Mouse (Mus musculus): ENCODE measurements around the gene Nsun2. TPM values are rescaled to one million over a fixed set of nuclear protein-coding genes. Genes with fewer than 3 reads are reported as not detected.

Nsun2 gene
- total and polyA plus RNA-seq, 2 experiments from 2014 or later = 21.8 to 34.2 TPM

DNA sequence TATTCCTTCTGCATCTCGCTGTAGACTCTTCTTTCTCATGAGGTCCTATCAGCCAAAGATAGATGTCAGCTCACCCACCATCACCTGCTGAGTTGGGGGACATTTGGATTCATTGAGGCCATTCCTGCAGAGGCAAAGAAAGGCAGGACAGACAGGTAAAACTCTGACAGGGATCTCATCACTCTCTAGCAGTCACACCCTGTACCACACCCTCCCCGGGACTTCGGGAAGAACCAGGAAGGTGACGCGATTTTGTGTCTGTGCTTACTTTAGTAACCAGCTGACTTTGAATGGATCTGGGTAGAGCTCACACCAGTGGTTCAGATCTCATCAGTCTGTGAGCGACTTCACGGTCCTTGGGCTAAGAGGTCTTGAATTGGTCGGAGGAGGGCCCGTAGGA, 112.9 kb downstream of the Nsun2 start:
- no peaks in the 10 kb centered on the region for H3K36me3 ChIP-seq (replicated peaks; ENCODE audit: control insufficient read depth, insufficient read depth, low read length)
- H3K9me3 ChIP-seq (replicated peaks; ENCODE audit: control insufficient read depth, low read length) = no peaks in the 10 kb centered on the region
- ATAC-seq (ENCODE audit: insufficient read depth, low read depth) (no peak), DNase-seq (ENCODE audit: low spot score) (no peak)
- no peak for TF ChIP-seq CTCF (IDR thresholded peaks at IDR 0.05; ENCODE audit: low read depth)
- H3K4me3 ChIP-seq (ENCODE audit: low read depth, low read length) = no peak overlapping the region
- 70% methylated on average over 9 of the region's 9 CpGs for WGBS
- no peak overlapping the region for H3K9ac ChIP-seq (replicated peaks; ENCODE audit: low read depth, low read length)
- H3K27me3 ChIP-seq (ENCODE audit: control insufficient read depth, insufficient read depth, low read length) = no peaks in the 10 kb centered on the region
- H3K4me1 ChIP-seq (ENCODE audit: control insufficient read depth, insufficient read depth) = no peaks in the 10 kb centered on the region
- H3K27ac ChIP-seq (ENCODE audit: low read depth) = no peak overlapping the region
- H3K4me2 ChIP-seq (ENCODE audit: low read depth, low read length) = no peak overlapping the region

GRCm38 (mm10) chr13:69654508-69654907, 121.0 kb downstream of the Nsun2 start:
- H3K4me1 ChIP-seq (ENCODE audit: control insufficient read depth, insufficient read depth) = no peaks in the 10 kb centered on the region
- H3K4me2 ChIP-seq (ENCODE audit: low read depth, low read length) = no peak overlapping the region
- H3K9me3 ChIP-seq (replicated peaks; ENCODE audit: control insufficient read depth, low read length) = no peaks in the 10 kb centered on the region
- H3K9ac ChIP-seq (replicated peaks; ENCODE audit: low read depth, low read length) = no peak overlapping the region
- no peak overlapping the region for H3K27ac ChIP-seq (ENCODE audit: low read depth)
- no peak overlapping the region for H3K4me3 ChIP-seq (ENCODE audit: low read depth, low read length)
- no peaks in the 10 kb centered on the region for H3K27me3 ChIP-seq (ENCODE audit: control insufficient read depth, insufficient read depth, low read length)
- ATAC-seq (ENCODE audit: insufficient read depth, low read depth) = no peak
- no peak for DNase-seq (ENCODE audit: low spot score)
- WGBS = 58% methylated on average over 3 of the region's 3 CpGs
- no peak for TF ChIP-seq EP300 (IDR thresholded peaks at IDR 0.05; ENCODE audit: low read depth)
- no peak for TF ChIP-seq CTCF (IDR thresholded peaks at IDR 0.05; ENCODE audit: low read depth)
- no peaks in the 10 kb centered on the region for H3K36me3 ChIP-seq (replicated peaks; ENCODE audit: control insufficient read depth, insufficient read depth, low read length)

GRCm38 (mm10) chr13:69672121-69672520, 138.6 kb downstream of the Nsun2 start:
- Histone ChIP-seq H3K9me3 (replicated peaks; ENCODE audit: control insufficient read depth, low read length) (no peaks in the 10 kb centered on the region), H3K9ac (replicated peaks; ENCODE audit: low read depth, low read length) (no peak overlapping the region), H3K27ac (ENCODE audit: low read depth) (no peak overlapping the region), H3K27me3 (ENCODE audit: control insufficient read depth, insufficient read depth, low read length) (no peaks in the 10 kb centered on the region), H3K4me3 (ENCODE audit: low read depth, low read length) (no peak overlapping the region), H3K4me2 (ENCODE audit: low read depth, low read length) (no peak overlapping the region), H3K36me3 (replicated peaks; ENCODE audit: control insufficient read depth, insufficient read depth, low read length) (no peaks in the 10 kb centered on the region), H3K4me1 (ENCODE audit: control insufficient read depth, insufficient read depth) (no peaks in the 10 kb centered on the region)
- ATAC-seq (ENCODE audit: insufficient read depth, low read depth) (no peak), DNase-seq (ENCODE audit: low spot score) (no peak)
- TF ChIP-seq EP300 (IDR thresholded peaks at IDR 0.05; ENCODE audit: low read depth) = no peak
- no peak for TF ChIP-seq CTCF (IDR thresholded peaks at IDR 0.05; ENCODE audit: low read depth)
- WGBS = 71% methylated on average over 5 of the region's 5 CpGs

DNA sequence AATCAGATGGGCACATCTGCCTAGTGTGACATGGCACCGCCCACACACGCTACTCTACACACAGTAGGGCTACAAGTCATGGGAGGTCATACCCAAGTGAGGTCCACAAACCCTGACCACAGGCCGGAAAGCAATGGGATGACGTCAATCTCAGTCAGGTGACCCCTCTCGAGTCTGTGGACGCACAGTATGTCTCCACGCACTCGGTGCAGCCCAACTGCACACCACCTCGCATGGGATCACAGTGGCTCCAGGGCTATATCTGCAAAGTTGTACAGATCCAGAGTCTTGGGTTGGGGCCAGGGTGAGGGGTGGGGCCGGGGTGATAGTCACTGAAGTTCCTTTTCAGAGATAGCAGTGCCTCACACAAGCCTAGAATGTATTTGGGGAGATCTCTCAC, 139.0 kb downstream of the Nsun2 start:
- no peaks in the 10 kb centered on the region for H3K4me1 ChIP-seq (ENCODE audit: control insufficient read depth, insufficient read depth)
- no peak for ATAC-seq (ENCODE audit: insufficient read depth, low read depth)
- no peaks in the 10 kb centered on the region for H3K9me3 ChIP-seq (replicated peaks; ENCODE audit: control insufficient read depth, low read length)
- H3K4me3 ChIP-seq (ENCODE audit: low read depth, low read length) = no peak overlapping the region
- H3K27me3 ChIP-seq (ENCODE audit: control insufficient read depth, insufficient read depth, low read length) = no peaks in the 10 kb centered on the region
- H3K4me2 ChIP-seq (ENCODE audit: low read depth, low read length) = no peak overlapping the region
- H3K9ac ChIP-seq (replicated peaks; ENCODE audit: low read depth, low read length) = no peak overlapping the region
- no peak overlapping the region for H3K27ac ChIP-seq (ENCODE audit: low read depth)
- TF ChIP-seq CTCF (IDR thresholded peaks at IDR 0.05; ENCODE audit: low read depth) (no peak), EP300 (IDR thresholded peaks at IDR 0.05; ENCODE audit: low read depth) (no peak)
- WGBS = 80% methylated on average over 10 of the region's 10 CpGs
- DNase-seq (ENCODE audit: low spot score) = no peak
- H3K36me3 ChIP-seq (replicated peaks; ENCODE audit: control insufficient read depth, insufficient read depth, low read length) = no peaks in the 10 kb centered on the region

DNA sequence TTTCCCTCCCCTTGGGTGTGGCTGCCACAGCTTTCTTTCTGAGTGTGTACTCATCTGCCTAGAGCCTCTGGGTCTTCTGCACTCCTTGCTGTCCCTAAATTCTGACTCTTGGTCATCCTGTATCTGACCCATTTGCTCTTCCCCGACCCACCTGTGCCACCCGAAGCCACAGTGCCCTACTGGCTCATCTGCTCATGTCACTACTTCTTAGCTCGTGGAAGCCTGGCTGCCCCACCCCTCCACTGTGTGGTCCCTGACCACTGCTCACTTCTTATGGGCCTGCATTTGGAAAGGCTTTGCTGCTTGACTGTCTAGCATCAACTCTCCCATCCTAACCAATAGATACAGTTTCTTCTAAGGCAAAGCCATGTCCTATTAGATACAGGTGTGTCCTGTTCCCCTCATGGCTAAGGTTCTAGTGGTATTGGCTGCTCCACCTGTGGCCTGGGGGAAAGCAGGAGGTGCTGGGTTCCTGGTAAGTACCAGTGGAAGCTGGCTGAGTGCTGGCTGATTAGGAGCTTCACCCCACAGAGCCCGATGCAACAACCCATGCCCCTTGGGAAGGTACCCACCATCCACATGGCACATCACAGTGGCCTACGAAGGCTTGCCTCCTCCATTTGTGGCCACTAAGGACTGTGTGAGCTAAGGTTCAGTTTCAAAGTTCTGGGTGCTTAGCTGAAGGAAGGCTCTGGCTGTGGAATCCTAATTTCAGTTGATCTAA, 139.8 kb downstream of the Nsun2 start:
- TF ChIP-seq CTCF (IDR thresholded peaks at IDR 0.05; ENCODE audit: low read depth) (no peak), EP300 (IDR thresholded peaks at IDR 0.05; ENCODE audit: low read depth) (no peak)
- Histone ChIP-seq H3K4me1 (ENCODE audit: control insufficient read depth, insufficient read depth) (no peaks in the 10 kb centered on the region), H3K36me3 (replicated peaks; ENCODE audit: control insufficient read depth, insufficient read depth, low read length) (no peaks in the 10 kb centered on the region), H3K27me3 (ENCODE audit: control insufficient read depth, insufficient read depth, low read length) (no peaks in the 10 kb centered on the region), H3K4me2 (ENCODE audit: low read depth, low read length) (no peak overlapping the region), H3K9me3 (replicated peaks; ENCODE audit: control insufficient read depth, low read length) (no peaks in the 10 kb centered on the region), H3K4me3 (ENCODE audit: low read depth, low read length) (no peak overlapping the region), H3K9ac (replicated peaks; ENCODE audit: low read depth, low read length) (no peak overlapping the region), H3K27ac (ENCODE audit: low read depth) (no peak overlapping the region)
- no peak for ATAC-seq (ENCODE audit: insufficient read depth, low read depth)
- WGBS = 55% methylated on average over 5 of the region's 5 CpGs
- DNase-seq (ENCODE audit: low spot score) = no peak
